In the genomic region with DNA sequence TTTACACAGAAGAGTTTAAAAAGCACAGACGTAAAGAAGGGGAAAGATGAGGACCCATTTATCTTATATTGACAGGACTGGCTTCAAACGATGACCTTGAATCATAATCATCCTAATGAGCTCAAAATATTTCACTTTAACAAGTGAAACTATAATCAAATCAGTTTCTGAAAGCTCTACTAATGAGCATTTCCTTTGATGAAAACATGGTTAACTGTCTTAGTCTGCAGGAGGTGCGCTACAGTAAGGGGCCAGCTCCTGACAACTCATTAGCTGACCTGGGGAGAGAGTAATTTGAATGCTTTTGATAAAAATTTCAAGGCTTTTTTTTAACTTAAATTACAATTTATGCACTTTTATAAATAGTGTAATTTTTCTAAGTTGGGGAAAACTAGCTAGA, we compare ENCODE assay signal across 9 mouse cellular contexts.
"Had no signal": no experiment of that assay in that cellular context is flagged by ENCODE, and none has a peak within 500 bp of the region (broad histone marks: within the 10 kb centered on the region; RNA-seq: fewer than 3 reads in every experiment).

No protein-coding gene starts in this region.

- DNase-seq: lung, adult 18-20 months; lung, embryonic 14.5 days; lung, postnatal 10 days; lung, postnatal 4 days; right cerebral cortex, adult 18-20 months; right cerebral cortex, postnatal 14 days; thymus, adult 2 months; thymus, postnatal 25 days; thymus, postnatal 4 days had no signal
